Mouse (Mus musculus): Measurements from ENCODE around the gene Cd320. TPM values are rescaled to one million over a fixed set of nuclear protein-coding genes. Genes with fewer than 3 reads are reported as not detected.

The Cd320 gene
- polyA plus RNA-seq, 1 experiment from 2014 or later: 59.8 TPM

- Histone ChIP-seq H3K9me3 (ENCODE audit: control insufficient read depth, low read length) (no peaks in the 10 kb centered on the region), H3K9ac (replicated peaks; ENCODE audit: low read length) (peak within 1 kb of the TSS; percentile 48), H3K36me3 (ENCODE audit: control insufficient read depth, insufficient read depth, low read length) (no peaks in the 10 kb centered on the region), H3K4me3 (replicated peaks; ENCODE audit: low read depth, low read length) (peak within 1 kb of the TSS; percentile 47), H3K4me2 (ENCODE audit: low read length) (peak within 1 kb of the TSS; percentile 75), H3K4me1 (ENCODE audit: control insufficient read depth, insufficient read depth, low read length) (no peaks in the 10 kb centered on the region), H3K27ac (replicated peaks; ENCODE audit: low read depth, low read length) (no peak within 1 kb of the TSS), H3K27me3 (ENCODE audit: control insufficient read depth, insufficient read depth, low read length) (no peaks in the 10 kb centered on the region)
- WGBS: under 1% methylated on average over 36 of the region's 36 CpGs
- peak; percentile 98 for ATAC-seq (ENCODE audit: low FRiP score, low TSS enrichment)
- peak; percentile 97 for DNase-seq
These were observed 32.4 kb upstream of the Cd320 start, which contains the start of gene Kank3 for GRCm38 (mm10) chr17:33810334-33811141. Gene Kank3, plus strand, starts transcription at chr17:33810519.

GRCm38 (mm10) chr17:33811142-33811516 is 31.8 kb upstream of the Cd320 start:
- Histone ChIP-seq H3K9me3 (ENCODE audit: control insufficient read depth, low read length) (no peaks in the 10 kb centered on the region), H3K9ac (replicated peaks; ENCODE audit: low read length) (peak overlapping the region; percentile 48; the same call in 1 of the 2 replicates), H3K4me1 (ENCODE audit: control insufficient read depth, insufficient read depth, low read length) (no peaks in the 10 kb centered on the region), H3K4me2 (ENCODE audit: low read length) (peak overlapping the region; percentile 75), H3K36me3 (ENCODE audit: control insufficient read depth, insufficient read depth, low read length) (no peaks in the 10 kb centered on the region), H3K27me3 (ENCODE audit: control insufficient read depth, insufficient read depth, low read length) (no peaks in the 10 kb centered on the region), H3K4me3 (replicated peaks; ENCODE audit: low read depth, low read length) (peak overlapping the region; percentile 47; the same call in 1 of the 2 replicates), H3K27ac (replicated peaks; ENCODE audit: low read depth, low read length) (no peak overlapping the region)
- no peak for DNase-seq
- WGBS: 34% methylated on average over 7 of the region's 7 CpGs
- ATAC-seq (ENCODE audit: low FRiP score, low TSS enrichment): no peak

GRCm38 (mm10) chr17:33812475-33812874 is 30.4 kb upstream of the Cd320 start:
- WGBS: 76% methylated on average over 3 of the region's 3 CpGs
- ATAC-seq (ENCODE audit: low FRiP score, low TSS enrichment) (no peak), DNase-seq (no peak)
- Histone ChIP-seq H3K4me1 (ENCODE audit: control insufficient read depth, insufficient read depth, low read length) (0 out of 2 replicates have a peak, but pooled peaks cover 5% of the 10 kb centered on the region), H3K27me3 (ENCODE audit: control insufficient read depth, insufficient read depth, low read length) (no peaks in the 10 kb centered on the region), H3K9ac (replicated peaks; ENCODE audit: low read length) (no peak overlapping the region), H3K9me3 (ENCODE audit: control insufficient read depth, low read length) (no peaks in the 10 kb centered on the region), H3K4me2 (ENCODE audit: low read length) (no peak overlapping the region), H3K4me3 (replicated peaks; ENCODE audit: low read depth, low read length) (no peak overlapping the region), H3K27ac (replicated peaks; ENCODE audit: low read depth, low read length) (no peak overlapping the region), H3K36me3 (ENCODE audit: control insufficient read depth, insufficient read depth, low read length) (no peaks in the 10 kb centered on the region)

GRCm38 (mm10) chr17:33812990-33813389 is 29.9 kb upstream of the Cd320 start:
- no peaks in the 10 kb centered on the region for H3K36me3 ChIP-seq (ENCODE audit: control insufficient read depth, insufficient read depth, low read length)
- H3K27ac ChIP-seq (replicated peaks; ENCODE audit: low read depth, low read length): no peak overlapping the region
- no peaks in the 10 kb centered on the region for H3K27me3 ChIP-seq (ENCODE audit: control insufficient read depth, insufficient read depth, low read length)
- H3K4me2 ChIP-seq (ENCODE audit: low read length): no peak overlapping the region
- H3K4me1 ChIP-seq (ENCODE audit: control insufficient read depth, insufficient read depth, low read length): peaks cover 6% of the 10 kb centered on the region
- no peak for ATAC-seq (ENCODE audit: low FRiP score, low TSS enrichment)
- no peak overlapping the region for H3K9ac ChIP-seq (replicated peaks; ENCODE audit: low read length)
- DNase-seq: no peak
- H3K9me3 ChIP-seq (ENCODE audit: control insufficient read depth, low read length): no peaks in the 10 kb centered on the region
- 79% methylated on average over 4 of the region's 4 CpGs for WGBS
- no peak overlapping the region for H3K4me3 ChIP-seq (replicated peaks; ENCODE audit: low read depth, low read length)

- 94% methylated on average over 6 of the region's 6 CpGs for WGBS
- H3K36me3 ChIP-seq (ENCODE audit: control insufficient read depth, insufficient read depth, low read length): peaks cover 19% of the 10 kb centered on the region
- H3K9ac ChIP-seq (replicated peaks; ENCODE audit: low read length): no peak overlapping the region
- H3K4me3 ChIP-seq (replicated peaks; ENCODE audit: low read depth, low read length): no peak overlapping the region
- no peak for ATAC-seq (ENCODE audit: low FRiP score, low TSS enrichment)
- peaks cover 12% of the 10 kb centered on the region for H3K4me1 ChIP-seq (ENCODE audit: control insufficient read depth, insufficient read depth, low read length)
- no peaks in the 10 kb centered on the region for H3K9me3 ChIP-seq (ENCODE audit: control insufficient read depth, low read length)
- no peaks in the 10 kb centered on the region for H3K27me3 ChIP-seq (ENCODE audit: control insufficient read depth, insufficient read depth, low read length)
- H3K4me2 ChIP-seq (ENCODE audit: low read length): no peak overlapping the region
- no peak overlapping the region for H3K27ac ChIP-seq (replicated peaks; ENCODE audit: low read depth, low read length)
- DNase-seq: no peak
These were observed 27.5 kb upstream of the Cd320 start for GRCm38 (mm10) chr17:33815399-33815798.

GRCm38 (mm10) chr17:33816612-33817011 is 26.3 kb upstream of the Cd320 start:
- Histone ChIP-seq H3K36me3 (ENCODE audit: control insufficient read depth, insufficient read depth, low read length) (peaks cover 31% of the 10 kb centered on the region), H3K4me2 (ENCODE audit: low read length) (peak overlapping the region; percentile 92), H3K4me1 (ENCODE audit: control insufficient read depth, insufficient read depth, low read length) (peaks cover 12% of the 10 kb centered on the region), H3K27ac (replicated peaks; ENCODE audit: low read depth, low read length) (no peak overlapping the region), H3K4me3 (replicated peaks; ENCODE audit: low read depth, low read length) (peak overlapping the region; percentile 51), H3K27me3 (ENCODE audit: control insufficient read depth, insufficient read depth, low read length) (no peaks in the 10 kb centered on the region), H3K9ac (replicated peaks; ENCODE audit: low read length) (0 out of 2 replicates have a peak overlapping the region, but pooled peaks have one; percentile 75), H3K9me3 (ENCODE audit: control insufficient read depth, low read length) (no peaks in the 10 kb centered on the region)
- ATAC-seq (ENCODE audit: low FRiP score, low TSS enrichment): no peak
- WGBS: 83% methylated on average over 5 of the region's 5 CpGs
- DNase-seq: no peak

GRCm38 (mm10) chr17:33817184-33817968 is 25.5 kb upstream of the Cd320 start:
- WGBS: under 1% methylated on average over 85 of the region's 89 CpGs

GRCm38 (mm10) chr17:33817969-33818643 is 24.8 kb upstream of the Cd320 start:
- Histone ChIP-seq H3K4me2 (ENCODE audit: low read length) (peak overlapping the region; percentile 92), H3K9ac (replicated peaks; ENCODE audit: low read length) (peak overlapping the region; percentile 75), H3K27ac (replicated peaks; ENCODE audit: low read depth, low read length) (peak overlapping the region; percentile 87), H3K4me1 (ENCODE audit: control insufficient read depth, insufficient read depth, low read length) (peaks cover 18% of the 10 kb centered on the region), H3K27me3 (ENCODE audit: control insufficient read depth, insufficient read depth, low read length) (no peaks in the 10 kb centered on the region), H3K4me3 (replicated peaks; ENCODE audit: low read depth, low read length) (peak overlapping the region; percentile 51), H3K36me3 (ENCODE audit: control insufficient read depth, insufficient read depth, low read length) (peaks cover 45% of the 10 kb centered on the region), H3K9me3 (ENCODE audit: control insufficient read depth, low read length) (no peaks in the 10 kb centered on the region)
- ATAC-seq (ENCODE audit: low FRiP score, low TSS enrichment) (no peak; the same call in none of the 2 replicates), DNase-seq (no peak)
- 14% methylated on average over 33 of the region's 33 CpGs for WGBS

More at GRCm38 (mm10) chr17:33817184-33817968, 25.5 kb upstream of the Cd320 start:
- ATAC-seq (ENCODE audit: low FRiP score, low TSS enrichment): peak; percentile 97
- Histone ChIP-seq H3K36me3 (ENCODE audit: control insufficient read depth, insufficient read depth, low read length) (peaks cover 39% of the 10 kb centered on the region), H3K27ac (replicated peaks; ENCODE audit: low read depth, low read length) (peak overlapping the region; percentile 87), H3K9me3 (ENCODE audit: control insufficient read depth, low read length) (no peaks in the 10 kb centered on the region), H3K4me3 (replicated peaks; ENCODE audit: low read depth, low read length) (peak overlapping the region; percentile 51), H3K27me3 (ENCODE audit: control insufficient read depth, insufficient read depth, low read length) (no peaks in the 10 kb centered on the region), H3K4me1 (ENCODE audit: control insufficient read depth, insufficient read depth, low read length) (peaks cover 12% of the 10 kb centered on the region), H3K4me2 (ENCODE audit: low read length) (peak overlapping the region; percentile 92), H3K9ac (replicated peaks; ENCODE audit: low read length) (peak overlapping the region; percentile 75)
- peak; percentile 98 for DNase-seq
